Mouse (Mus musculus) heart, adult 18-20 months (tissue): Measurements from ENCODE around the gene Chn2. TPM values are rescaled to one million over a fixed set of nuclear protein-coding genes. Genes with fewer than 3 reads are reported as not detected.

Experiments used
- DNase-seq, 2 experiments: peaks; one replicate each; pipeline ENCODE4 v3.0.0; 2021 to 2022; ENCODE audit warnings: mixed read lengths in 1 of 2
- total RNA-seq, 2 experiments: library from RNA; stranded (reverse); gene quantifications; 2 replicates each; pipeline ENCODE4 v1.2.3; 2021

Chn2 gene
- total RNA-seq, 2 experiments from 2014 or later, result 2.7 to 3.3 TPM

- DNase-seq, result no peak
Observed at GRCm38 (mm10) chr6:54200031-54200722, 160.8 kb downstream of the Chn2 start.

GRCm38 (mm10) chr6:54202311-54203020 is 163.1 kb downstream of the Chn2 start:
- DNase-seq, result no peak

GRCm38 (mm10) chr6:54203316-54203715 is 164.0 kb downstream of the Chn2 start:
- no peak for DNase-seq

- peak in 1 of 2 experiments; percentile 13 for DNase-seq
Observed at GRCm38 (mm10) chr6:54203926-54204325, 164.6 kb downstream of the Chn2 start.

- peak in 1 of 2 experiments; percentile 25 for DNase-seq
Observed at GRCm38 (mm10) chr6:54204931-54205330, 165.6 kb downstream of the Chn2 start.

GRCm38 (mm10) chr6:54205471-54205870 is 166.1 kb downstream of the Chn2 start:
- no peak for DNase-seq

- DNase-seq, result no peak
Observed at GRCm38 (mm10) chr6:54206221-54206738, 166.9 kb downstream of the Chn2 start.

- no peak for DNase-seq
Observed at GRCm38 (mm10) chr6:54208786-54209185, 169.4 kb downstream of the Chn2 start.

GRCm38 (mm10) chr6:54210971-54211370 is 171.6 kb downstream of the Chn2 start:
- no peak for DNase-seq

- no peak for DNase-seq
Observed at GRCm38 (mm10) chr6:54211939-54212338, 172.6 kb downstream of the Chn2 start.

- no peak for DNase-seq
Observed at GRCm38 (mm10) chr6:54213743-54214142, 174.4 kb downstream of the Chn2 start.

- DNase-seq, result no peak
Observed at GRCm38 (mm10) chr6:54215636-54216035, 176.3 kb downstream of the Chn2 start.

GRCm38 (mm10) chr6:54216512-54216911 is 177.2 kb downstream of the Chn2 start:
- DNase-seq, result no peak

- DNase-seq, result no peak
Observed at GRCm38 (mm10) chr6:54220124-54220523, 180.8 kb downstream of the Chn2 start.

- no peak for DNase-seq
Observed at GRCm38 (mm10) chr6:54223529-54223928, 184.2 kb downstream of the Chn2 start.

GRCm38 (mm10) chr6:54224325-54224724 is 185.0 kb downstream of the Chn2 start:
- DNase-seq, result no peak

- DNase-seq, result no peak
Observed at GRCm38 (mm10) chr6:54225327-54225726, 186.0 kb downstream of the Chn2 start.

- DNase-seq, result no peak
Observed at GRCm38 (mm10) chr6:54227061-54227460, 187.7 kb downstream of the Chn2 start.

GRCm38 (mm10) chr6:54228421-54228820 is 189.1 kb downstream of the Chn2 start:
- DNase-seq, result no peak

- DNase-seq, result peak; percentile 51 to 78
Observed at GRCm38 (mm10) chr6:54228874-54229273, 189.5 kb downstream of the Chn2 start.

- DNase-seq, result no peak
Observed at GRCm38 (mm10) chr6:54231769-54232558, 192.6 kb downstream of the Chn2 start.

- no peak for DNase-seq
Observed at GRCm38 (mm10) chr6:54236441-54236840, 197.1 kb downstream of the Chn2 start.

GRCm38 (mm10) chr6:54241761-54242160 is 202.4 kb downstream of the Chn2 start:
- DNase-seq, result no peak
